Mouse (Mus musculus) olfactory bulb, adult 2 months (tissue): ENCODE data around the gene Mpst.

Experiments
- CTCF ChIP-seq: fragments of 200-500 bp; IDR thresholded peaks from 2 replicates; pipeline ENCODE4 v1.5.1; 2012; ENCODE audit warnings: low read depth, mild to moderate bottlenecking, low read length, moderate library complexity; ENCODE audit not compliant: insufficient read depth
- POLR2A ChIP-seq: fragments of 200-500 bp; IDR thresholded peaks from 2 replicates; pipeline ENCODE4 v1.6.1; 2012; ENCODE audit warnings: mild to moderate bottlenecking, low read depth, low read length, moderate library complexity; ENCODE audit not compliant: insufficient read depth

GRCm38 (mm10) chr15:78430874-78431273, 24.7 kb downstream of the Mpst start:
- TF ChIP-seq CTCF (no peak), POLR2A (no peak)
